Mouse (Mus musculus): ENCODE measurements at regions not wholly inside any gene's neighbourhood (a gene's known extent, or its start where the extent isn't known, plus 50 kb on each side); places are given as distances from the start of the nearest gene placed in this dataset.

- TF ChIP-seq CTCF (IDR thresholded peaks at IDR 0.05) (no peak), EP300 (IDR thresholded peaks at IDR 0.05) (no peak)
Observed at GRCm38 (mm10) chr9:35340263-35340573, 72.6 kb downstream of the Rpusd4 start.

Data from lung, postnatal 0 days (tissue).